ENCODE assay signal across 14 mouse cellular contexts in genomic region chr15:5288412-5288811, GRCm38 (mm10). TPM values are rescaled to one million over a fixed set of nuclear protein-coding genes. Genes with fewer than 3 reads are reported as not detected.
DNase-seq lines count a peak whose midpoint lies in the region; ATAC-seq lines count a peak whose summit lies in the region.
"Had no signal": no experiment of that assay in that cellular context is flagged by ENCODE, and none has a peak within 500 bp of the region (broad histone marks: within the 10 kb centered on the region; RNA-seq: fewer than 3 reads in every experiment).

No protein-coding gene starts in this region.

- DNase-seq in heart, adult 11 months, result peak; percentile 74
- DNase-seq in heart, adult 9 months (ENCODE audit: low spot score in 2 of 2), result no peak
- DNase-seq in lung, postnatal 25 days (ENCODE audit: low spot score), result peak; percentile 8
- DNase-seq in lung, postnatal 4 days, result no peak
- DNase-seq in gastrocnemius, postnatal 10 days, result no peak
- DNase-seq in kidney, adult 18-20 months, result no peak
- DNase-seq: adrenal gland, postnatal 10 days; cerebellum, adult 11-12 months; cerebellum, adult 9-10 months; cerebellum, postnatal 25 days; gastrocnemius, postnatal 14 days had no signal

- peak; percentile 73; the same call in 1 of the 2 replicates for ATAC-seq in common myeloid progenitor, adult 5-6 weeks (replicated peaks; ENCODE audit: low read depth, poor library complexity, severe bottlenecking)
- ATAC-seq in monocyte, adult 5-6 weeks (replicated peaks; ENCODE audit: insufficient number of reproducible peaks, low FRiP score, low TSS enrichment, poor library complexity, severe bottlenecking), result peak; percentile 78
- ATAC-seq: forebrain, embryonic 16.5 days had no signal

RNA-seq across cellular contexts. Expression of gene Ptger4, which starts 44.4 kb away (rescaled TPM):
- 8.3 and 10.3 TPM in 2 replicates for total RNA-seq in common myeloid progenitor, adult 5-6 weeks (2017)
- 24.1 to 40.3 TPM (median 24.5 TPM) in 3 replicates for total RNA-seq in monocyte, adult 5-6 weeks (2017)
- total RNA-seq in gastrocnemius, postnatal 10 days (2021), result 1 to 10 TPM in 1 of 2 experiments, under 1 TPM in 1; 0.94 to 1.5 TPM

Comparison
In these comparisons a context has a peak if more than half of its experiments do, and no peak if none do; other contexts are left out.
1. DNase-seq: peak in heart, adult 11 months (single experiment) and lung, postnatal 25 days (single experiment); none in heart, adult 9 months (0 of 2), lung, postnatal 4 days (0 of 2), gastrocnemius, postnatal 10 days (single experiment) and kidney, adult 18-20 months (single experiment).